Mouse (Mus musculus): ENCODE results near the gene Plxna2. TPM values are rescaled to one million over a fixed set of nuclear protein-coding genes. Genes with fewer than 3 reads are reported as not detected.

Gene Plxna2
- polyA plus RNA-seq, 2 experiments, result 11.0 to 11.9 TPM

GRCm38 (mm10) chr1:194815547-194815946 is 197.5 kb downstream of the Plxna2 start:
- Histone ChIP-seq H3K4me1 (ENCODE audit: control insufficient read depth, insufficient read depth, low read length) (no peaks in the 10 kb centered on the region), H3K9ac (ENCODE audit: low read depth, low read length, severe bottlenecking) (no peak overlapping the region), H3K27me3 (ENCODE audit: control insufficient read depth, insufficient read depth, low read length) (no peaks in the 10 kb centered on the region), H3K27ac (replicated peaks; ENCODE audit: low read depth, low read length) (no peak overlapping the region), H3K9me3 (ENCODE audit: control insufficient read depth, low read length) (no peaks in the 10 kb centered on the region), H3K4me3 (replicated peaks; ENCODE audit: low read length) (no peak overlapping the region), H3K4me2 (replicated peaks; ENCODE audit: low read depth, low read length, severe bottlenecking) (no peak overlapping the region), H3K36me3 (ENCODE audit: control insufficient read depth, insufficient read depth, low read length) (no peaks in the 10 kb centered on the region)
- no peak for DNase-seq (ENCODE audit: low spot score)
- no peak for ATAC-seq (ENCODE audit: low FRiP score, low read depth)
- no peak for TF ChIP-seq POLR2A (IDR thresholded peaks at IDR 0.05; ENCODE audit: borderline replicate concordance, extremely low read depth, insufficient read depth, insufficient read length)
- WGBS, result 71% methylated on average over 1 of the region's 1 CpGs

- ATAC-seq (ENCODE audit: low FRiP score, low read depth) (peak; percentile 83), DNase-seq (ENCODE audit: low spot score) (peak; percentile 78)
- TF ChIP-seq POLR2A (IDR thresholded peaks at IDR 0.05; ENCODE audit: borderline replicate concordance, extremely low read depth, insufficient read depth, insufficient read length), result no peak
- Histone ChIP-seq H3K36me3 (ENCODE audit: control insufficient read depth, insufficient read depth, low read length) (no peaks in the 10 kb centered on the region), H3K4me1 (ENCODE audit: control insufficient read depth, insufficient read depth, low read length) (no peaks in the 10 kb centered on the region), H3K9me3 (ENCODE audit: control insufficient read depth, low read length) (no peaks in the 10 kb centered on the region), H3K4me3 (replicated peaks; ENCODE audit: low read length) (no peak overlapping the region), H3K27ac (replicated peaks; ENCODE audit: low read depth, low read length) (no peak overlapping the region), H3K4me2 (replicated peaks; ENCODE audit: low read depth, low read length, severe bottlenecking) (no peak overlapping the region), H3K9ac (ENCODE audit: low read depth, low read length, severe bottlenecking) (no peak overlapping the region), H3K27me3 (ENCODE audit: control insufficient read depth, insufficient read depth, low read length) (no peaks in the 10 kb centered on the region)
- WGBS, result 36% methylated on average over 2 of the region's 2 CpGs
Measured at GRCm38 (mm10) chr1:194816913-194817312, 198.9 kb downstream of the Plxna2 start.

DNA sequence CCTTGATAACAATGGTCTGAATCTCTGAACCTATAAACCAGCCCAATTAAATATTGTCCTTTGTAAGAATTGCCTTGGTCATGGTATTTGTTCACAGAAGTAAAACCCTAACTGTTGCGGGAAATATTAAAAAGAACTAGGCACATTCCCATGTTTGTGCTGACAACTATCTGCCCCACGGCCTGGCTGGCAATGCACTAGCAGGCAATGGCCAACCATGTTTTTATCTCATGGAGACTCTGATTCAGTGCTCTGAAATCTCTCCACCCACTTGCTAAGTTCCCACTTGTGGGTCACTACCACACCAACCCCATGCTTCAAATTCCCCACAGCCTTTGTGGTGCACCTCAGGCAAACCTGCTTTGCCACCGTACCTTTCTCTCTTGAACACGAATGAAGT is 202.9 kb downstream of the Plxna2 start:
- no peak for ATAC-seq (ENCODE audit: low FRiP score, low read depth)

DNA sequence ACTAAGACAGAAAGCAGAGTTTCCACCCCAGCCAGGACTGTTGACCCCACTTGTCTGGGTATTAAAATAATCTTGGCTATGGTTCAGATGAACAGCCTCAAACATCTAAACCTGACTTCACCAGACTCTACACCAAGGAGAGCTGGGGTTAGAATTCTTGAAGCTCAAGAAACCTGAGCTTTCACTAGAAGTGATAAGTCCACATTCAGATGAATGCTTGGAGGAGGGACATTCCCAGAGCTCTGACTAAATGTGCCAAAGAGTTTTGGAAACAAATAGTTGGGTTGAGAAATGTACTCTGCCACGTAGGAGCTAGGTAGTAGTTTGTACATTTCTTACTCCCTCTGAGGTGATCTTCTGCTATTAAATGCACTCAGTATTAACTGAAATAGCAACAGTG is 203.7 kb downstream of the Plxna2 start:
- Histone ChIP-seq H3K4me2 (replicated peaks; ENCODE audit: low read depth, low read length, severe bottlenecking) (no peak overlapping the region), H3K4me1 (ENCODE audit: control insufficient read depth, insufficient read depth, low read length) (no peaks in the 10 kb centered on the region), H3K36me3 (ENCODE audit: control insufficient read depth, insufficient read depth, low read length) (no peaks in the 10 kb centered on the region), H3K9me3 (ENCODE audit: control insufficient read depth, low read length) (no peaks in the 10 kb centered on the region), H3K9ac (ENCODE audit: low read depth, low read length, severe bottlenecking) (no peak overlapping the region), H3K27ac (replicated peaks; ENCODE audit: low read depth, low read length) (no peak overlapping the region), H3K27me3 (ENCODE audit: control insufficient read depth, insufficient read depth, low read length) (no peaks in the 10 kb centered on the region), H3K4me3 (replicated peaks; ENCODE audit: low read length) (no peak overlapping the region)
- TF ChIP-seq POLR2A (IDR thresholded peaks at IDR 0.05; ENCODE audit: borderline replicate concordance, extremely low read depth, insufficient read depth, insufficient read length), result no peak
- DNase-seq (ENCODE audit: low spot score) (no peak), ATAC-seq (ENCODE audit: low FRiP score, low read depth) (no peak)
- 71% methylated on average over 1 of the region's 1 CpGs for WGBS

More for the DNA sequence above, 202.9 kb downstream of the Plxna2 start:
- Histone ChIP-seq H3K36me3 (ENCODE audit: control insufficient read depth, insufficient read depth, low read length) (no peaks in the 10 kb centered on the region), H3K9me3 (ENCODE audit: control insufficient read depth, low read length) (no peaks in the 10 kb centered on the region), H3K4me1 (ENCODE audit: control insufficient read depth, insufficient read depth, low read length) (no peaks in the 10 kb centered on the region), H3K4me3 (replicated peaks; ENCODE audit: low read length) (no peak overlapping the region), H3K27me3 (ENCODE audit: control insufficient read depth, insufficient read depth, low read length) (no peaks in the 10 kb centered on the region), H3K9ac (ENCODE audit: low read depth, low read length, severe bottlenecking) (no peak overlapping the region), H3K4me2 (replicated peaks; ENCODE audit: low read depth, low read length, severe bottlenecking) (no peak overlapping the region), H3K27ac (replicated peaks; ENCODE audit: low read depth, low read length) (no peak overlapping the region)
- no peak for DNase-seq (ENCODE audit: low spot score)
- WGBS, result 84% methylated on average over 4 of the region's 4 CpGs
- no peak for TF ChIP-seq POLR2A (IDR thresholded peaks at IDR 0.05; ENCODE audit: borderline replicate concordance, extremely low read depth, insufficient read depth, insufficient read length)

DNA sequence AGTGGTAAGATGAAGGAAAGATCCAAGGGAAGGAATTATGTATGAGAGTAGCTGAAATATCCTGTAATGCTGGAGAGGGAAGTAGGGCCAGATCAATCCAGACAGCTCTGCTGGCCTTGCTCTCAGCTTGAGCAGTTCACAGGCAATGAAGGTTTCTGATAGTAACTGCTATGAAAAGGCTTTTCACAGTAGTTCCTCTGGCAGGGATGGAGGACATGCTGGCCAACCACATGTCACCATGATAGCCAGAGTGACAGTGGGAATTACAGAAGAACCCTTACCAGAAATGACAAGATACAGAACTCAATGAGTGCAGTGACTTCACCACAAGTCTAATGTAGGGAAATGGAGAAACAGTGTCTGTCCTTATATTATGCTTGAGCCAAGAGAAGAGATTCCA is 210.3 kb downstream of the Plxna2 start:
- Histone ChIP-seq H3K9ac (ENCODE audit: low read depth, low read length, severe bottlenecking) (no peak overlapping the region), H3K9me3 (ENCODE audit: control insufficient read depth, low read length) (no peaks in the 10 kb centered on the region), H3K4me3 (replicated peaks; ENCODE audit: low read length) (no peak overlapping the region), H3K27me3 (ENCODE audit: control insufficient read depth, insufficient read depth, low read length) (no peaks in the 10 kb centered on the region), H3K4me1 (ENCODE audit: control insufficient read depth, insufficient read depth, low read length) (no peaks in the 10 kb centered on the region), H3K4me2 (replicated peaks; ENCODE audit: low read depth, low read length, severe bottlenecking) (no peak overlapping the region), H3K36me3 (ENCODE audit: control insufficient read depth, insufficient read depth, low read length) (no peaks in the 10 kb centered on the region), H3K27ac (replicated peaks; ENCODE audit: low read depth, low read length) (no peak overlapping the region)
- ATAC-seq (ENCODE audit: low FRiP score, low read depth) (no peak), DNase-seq (ENCODE audit: low spot score) (no peak)
- TF ChIP-seq POLR2A (IDR thresholded peaks at IDR 0.05; ENCODE audit: borderline replicate concordance, extremely low read depth, insufficient read depth, insufficient read length), result no peak

- no peak for ATAC-seq (ENCODE audit: low FRiP score, low read depth)
- Histone ChIP-seq H3K9ac (ENCODE audit: low read depth, low read length, severe bottlenecking) (no peak overlapping the region), H3K27ac (replicated peaks; ENCODE audit: low read depth, low read length) (no peak overlapping the region), H3K4me2 (replicated peaks; ENCODE audit: low read depth, low read length, severe bottlenecking) (no peak overlapping the region), H3K36me3 (ENCODE audit: control insufficient read depth, insufficient read depth, low read length) (no peaks in the 10 kb centered on the region), H3K27me3 (ENCODE audit: control insufficient read depth, insufficient read depth, low read length) (no peaks in the 10 kb centered on the region), H3K9me3 (ENCODE audit: control insufficient read depth, low read length) (no peaks in the 10 kb centered on the region), H3K4me1 (ENCODE audit: control insufficient read depth, insufficient read depth, low read length) (no peaks in the 10 kb centered on the region), H3K4me3 (replicated peaks; ENCODE audit: low read length) (no peak overlapping the region)
- TF ChIP-seq POLR2A (IDR thresholded peaks at IDR 0.05; ENCODE audit: borderline replicate concordance, extremely low read depth, insufficient read depth, insufficient read length), result no peak
- no peak for DNase-seq (ENCODE audit: low spot score)
Measured at GRCm38 (mm10) chr1:194835238-194835637, 217.2 kb downstream of the Plxna2 start.
